Mouse (Mus musculus): ENCODE measurements around the gene Gimap4. TPM values are rescaled to one million over a fixed set of nuclear protein-coding genes. Genes with fewer than 3 reads are reported as not detected.

The Gimap4 gene
- total RNA-seq (2021) = 1 to 10 TPM; 4.1 to 6.5 TPM
- long read RNA-seq, experiment 1, partial matches to known transcripts = 0 of 3 reads
- long read RNA-seq, experiment 1, other reads (novel, unspliced or antisense) = 1 of 3 reads
- long read RNA-seq, experiment 2, partial matches to known transcripts = 0 of 4 reads
- long read RNA-seq, experiment 2, other reads (novel, unspliced or antisense) = 1 of 4 reads

DNA sequence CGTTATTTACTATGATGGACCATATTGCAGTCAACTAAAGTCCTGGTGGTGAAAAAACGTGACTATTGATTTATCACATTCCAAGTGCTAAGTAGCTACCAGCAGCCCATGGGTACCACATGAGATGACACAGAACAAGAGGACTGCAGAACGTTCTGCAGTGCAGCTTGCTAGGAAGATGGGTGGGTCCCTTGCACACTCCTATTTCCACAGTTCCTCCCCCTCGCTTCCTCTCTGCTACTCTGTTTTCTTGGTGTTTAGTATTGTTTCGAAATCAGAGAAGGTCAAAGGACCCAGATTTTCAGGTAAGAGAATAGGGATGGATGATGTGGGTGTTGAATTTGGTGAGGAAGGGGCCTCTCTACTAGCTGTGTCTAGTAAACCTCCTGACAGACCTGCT lies at the start of gene Gimap4:
Gene Gimap4, plus strand, starts transcription at position 231 of the 400 bp plus-strand sequence.
- no peak for DNase-seq
- intact Hi-C loops (cut with DNase I) = no loop called here

DNA sequence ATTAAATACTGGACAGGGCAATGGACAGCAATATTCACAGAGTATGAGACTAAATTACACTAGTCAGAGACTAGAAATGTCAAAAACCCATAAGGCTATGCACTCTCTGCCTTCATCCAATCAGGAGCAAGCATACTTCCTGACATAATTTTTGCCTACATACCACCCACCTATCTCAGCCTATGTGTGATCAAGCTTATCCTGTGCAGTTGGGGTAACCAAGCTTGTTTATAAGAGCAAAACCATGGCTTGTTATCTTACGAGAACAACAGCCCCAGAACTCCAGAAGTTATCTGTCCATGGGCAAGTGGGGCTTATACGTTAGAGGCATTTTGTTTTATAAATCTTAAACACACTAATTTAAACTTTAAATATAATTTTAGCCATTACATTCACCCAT lies 49.2 kb upstream of the Gimap4 start:
- intact Hi-C loops (cut with DNase I) = no loop called here
- no peak for DNase-seq

DNA sequence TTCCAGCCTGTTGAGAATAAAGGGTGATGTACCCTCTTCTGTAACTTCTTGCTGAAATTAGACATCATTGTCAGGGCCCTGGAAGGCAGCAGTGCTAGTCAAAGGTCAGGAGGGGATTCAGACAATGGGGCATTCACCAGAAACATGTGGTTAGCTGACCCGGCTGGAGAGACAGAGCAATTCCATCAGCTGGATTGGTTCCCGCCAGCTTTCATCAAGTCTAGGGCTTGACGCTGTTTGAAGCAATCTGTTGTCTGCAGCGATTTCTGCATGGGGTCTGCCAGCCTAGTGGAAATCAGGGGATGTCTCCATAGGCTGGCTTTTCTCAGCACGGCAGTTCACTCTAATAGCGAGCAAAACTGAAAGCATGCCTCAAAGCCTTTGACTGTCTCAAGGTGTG lies 47.8 kb upstream of the Gimap4 start:
- no peak for DNase-seq
- intact Hi-C loops (cut with DNase I) = no loop called here

DNA sequence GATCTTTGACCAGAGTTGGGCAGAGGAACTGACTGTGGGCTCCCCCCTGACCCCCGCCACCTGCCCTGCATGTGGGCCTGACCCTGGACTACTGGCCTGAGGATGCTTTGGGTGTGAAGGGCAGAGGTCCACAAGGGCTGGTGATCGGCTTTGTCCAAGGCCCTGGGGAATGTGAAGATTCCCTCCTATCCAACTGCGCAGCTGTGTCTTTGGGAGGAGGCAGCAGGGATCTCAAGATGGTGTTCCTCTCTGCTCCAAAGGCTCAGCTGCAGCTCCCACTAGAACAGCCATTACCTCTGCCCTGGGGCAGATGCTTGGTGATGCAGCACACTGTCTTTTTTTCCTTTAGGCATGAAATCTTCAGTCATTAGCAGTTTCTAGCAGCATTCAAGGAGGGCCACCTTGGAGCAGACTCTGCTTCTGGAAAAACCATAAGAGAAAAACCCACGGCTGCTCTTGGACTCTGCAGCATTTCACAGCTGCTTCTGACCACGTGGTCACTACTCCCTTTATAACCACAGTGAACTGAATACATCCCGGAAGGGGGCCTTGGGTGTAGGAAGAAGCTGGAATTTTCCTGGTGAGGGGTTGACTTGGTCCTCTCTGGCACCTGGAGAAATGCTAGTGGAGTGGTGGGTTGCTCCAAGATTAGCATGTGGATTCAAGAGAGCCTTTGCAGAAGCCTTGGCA lies 46.4 kb upstream of the Gimap4 start:
- intact Hi-C loops (cut with DNase I) = no loop called here
- DNase-seq = no peak

- DNase-seq = no peak
- intact Hi-C loops (cut with DNase I) = no loop called here
Observed at GRCm38 (mm10) chr6:48638553-48638952, 45.8 kb upstream of the Gimap4 start.

- DNase-seq = no peak
- intact Hi-C loops (cut with DNase I) = no loop called here
Observed at GRCm38 (mm10) chr6:48641391-48641790, 43.0 kb upstream of the Gimap4 start.

DNA sequence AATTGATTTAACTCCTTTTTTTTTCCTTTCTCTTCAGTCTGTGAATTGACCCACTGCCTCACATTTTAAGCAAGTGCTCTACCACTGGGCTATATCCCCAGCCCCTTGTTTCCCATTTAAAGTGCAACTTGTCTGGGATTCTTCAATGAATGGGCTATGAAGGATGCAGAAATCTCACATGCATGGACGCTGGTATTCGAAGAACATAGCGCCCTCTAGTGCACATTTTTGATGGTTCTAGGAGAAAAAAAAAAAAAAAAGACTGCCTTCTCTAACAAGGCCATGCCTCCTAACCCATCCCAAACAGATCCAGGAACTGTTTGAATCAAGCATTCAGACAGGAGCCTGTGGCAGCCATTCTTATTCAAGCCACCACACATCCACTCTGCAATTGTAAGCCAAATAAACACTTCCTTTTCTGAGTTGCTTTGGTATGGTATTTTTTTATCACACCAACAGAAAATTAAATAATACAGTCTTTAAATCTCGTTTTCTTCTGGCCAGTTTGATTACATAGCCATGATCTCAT lies 41.5 kb upstream of the Gimap4 start:
- no peak for DNase-seq

DNA sequence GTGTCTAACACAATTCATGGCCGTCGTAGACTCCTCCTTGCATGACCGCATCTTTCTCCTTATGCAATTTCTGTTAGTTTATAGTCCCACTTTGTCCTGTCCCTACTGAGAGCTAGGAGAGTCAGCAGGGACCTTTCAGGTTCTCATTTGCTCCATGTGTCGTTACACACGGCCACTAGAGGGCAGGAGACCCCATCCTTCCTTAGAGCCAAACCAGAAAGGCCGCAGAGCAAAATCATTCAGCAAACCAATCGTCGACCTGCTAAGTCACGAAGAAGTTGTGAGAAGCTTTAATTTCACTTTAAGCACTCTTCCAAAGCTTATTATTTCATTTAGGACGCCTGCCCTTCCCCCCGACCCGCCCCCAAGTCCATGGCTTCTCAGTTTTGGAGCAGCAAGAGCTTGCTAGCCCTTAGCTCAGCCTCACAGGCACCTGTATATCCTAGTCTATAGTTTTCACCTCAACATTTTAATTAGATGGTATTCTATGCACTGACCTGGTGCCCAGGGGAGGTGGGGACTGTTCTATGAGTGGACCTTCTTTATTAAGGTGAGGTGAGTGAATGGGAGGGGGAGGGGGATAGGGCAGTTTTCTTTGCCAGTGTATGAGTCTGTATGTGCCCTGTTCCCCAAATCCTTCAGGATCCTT lies 38.6 kb upstream of the Gimap4 start:
- intact Hi-C loops (cut with DNase I) = loop anchor here (2.0 to 5.0 kb wide), 2 partner anchors 127 to 468 kb away; no protein-coding TSS in a partner anchor

More for the DNA sequence above, 41.5 kb upstream of the Gimap4 start:
- intact Hi-C loops (cut with DNase I) = loop anchor here (1.0 to 2.0 kb wide), 2 partner anchors 60 to 105 kb away; no protein-coding TSS in a partner anchor

DNA sequence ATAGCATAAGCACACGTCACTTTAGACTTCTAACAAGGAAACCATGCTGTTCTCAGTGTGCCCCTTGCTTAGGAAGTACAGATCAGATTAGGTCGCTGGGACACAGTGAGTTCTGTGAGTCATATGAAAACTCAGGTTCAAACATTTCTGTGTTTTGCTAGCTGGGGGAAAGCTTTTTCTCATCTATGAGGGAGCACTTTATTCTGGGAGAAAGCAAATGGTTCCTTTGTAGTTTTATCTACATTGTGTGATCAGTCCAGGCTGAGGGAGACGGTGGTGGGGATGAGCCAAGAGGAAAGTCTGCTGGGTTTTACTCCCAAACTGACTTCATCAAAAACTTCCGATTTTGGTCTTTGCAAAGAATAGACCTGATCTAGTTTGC lies 38.0 kb upstream of the Gimap4 start:
- DNase-seq = no peak
- intact Hi-C loops (cut with DNase I) = loop anchor here (5.0 kb wide), 1 partner anchor 469 kb away; no protein-coding TSS in a partner anchor

More for the DNA sequence above, 38.6 kb upstream of the Gimap4 start:
- peak; percentile 45 to 59 for DNase-seq

GRCm38 (mm10) chr6:48646995-48647394 lies 37.4 kb upstream of the Gimap4 start, which contains the start of gene Gimap8:
Gene Gimap8 (plus strand): TSS chr6:48647234.
- DNase-seq = peak in 1 of 2 experiments; percentile 28
- intact Hi-C loops (cut with DNase I) = loop anchor here (5.0 kb wide), 1 partner anchor 470 kb away; no protein-coding TSS in a partner anchor

DNA sequence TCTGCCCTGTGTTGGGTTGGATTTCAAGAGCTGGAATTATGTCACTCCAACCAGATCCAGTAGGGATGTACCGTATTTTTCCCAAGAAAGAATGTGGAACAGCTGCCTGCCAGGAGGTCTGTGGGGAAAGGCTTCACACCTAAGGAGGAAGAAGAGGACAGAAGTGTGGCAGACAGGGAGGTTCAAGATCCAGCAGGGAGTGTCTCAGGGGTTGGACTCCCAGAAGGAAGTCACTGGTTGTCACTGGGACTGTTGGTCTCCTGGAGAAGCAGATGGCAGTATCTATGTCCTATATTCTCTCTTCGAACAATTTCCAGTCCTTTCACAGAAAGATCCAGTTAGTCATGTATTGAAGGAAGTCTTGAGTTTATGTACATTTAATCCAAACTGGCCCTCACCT lies 36.7 kb upstream of the Gimap4 start:
- DNase-seq = no peak
- intact Hi-C loops (cut with DNase I) = loop anchor here (5.0 kb wide), 1 partner anchor 470 kb away; no protein-coding TSS in a partner anchor

DNA sequence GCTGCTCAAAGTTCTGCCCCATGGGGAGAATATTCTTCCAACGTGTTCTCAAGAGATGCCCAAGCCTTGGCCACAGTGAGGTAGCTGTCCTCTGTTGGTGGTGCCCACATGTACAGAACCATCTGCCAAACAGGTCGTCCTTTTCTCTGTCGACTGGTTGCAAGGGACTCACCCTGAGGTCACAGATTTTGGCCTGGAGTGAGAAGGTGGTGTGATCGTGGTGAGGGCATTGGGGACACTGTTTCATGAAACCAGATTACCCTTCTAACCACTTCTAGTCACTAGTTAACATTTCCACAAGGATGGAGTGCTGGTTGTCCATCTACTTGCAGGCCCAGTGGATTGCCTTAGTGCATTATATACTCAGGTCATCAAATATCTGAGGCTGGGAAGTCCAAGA lies 35.6 kb upstream of the Gimap4 start:
- no peak for DNase-seq
- intact Hi-C loops (cut with DNase I) = loop anchor here (5.0 kb wide), 1 partner anchor 471 kb away; no protein-coding TSS in a partner anchor

DNA sequence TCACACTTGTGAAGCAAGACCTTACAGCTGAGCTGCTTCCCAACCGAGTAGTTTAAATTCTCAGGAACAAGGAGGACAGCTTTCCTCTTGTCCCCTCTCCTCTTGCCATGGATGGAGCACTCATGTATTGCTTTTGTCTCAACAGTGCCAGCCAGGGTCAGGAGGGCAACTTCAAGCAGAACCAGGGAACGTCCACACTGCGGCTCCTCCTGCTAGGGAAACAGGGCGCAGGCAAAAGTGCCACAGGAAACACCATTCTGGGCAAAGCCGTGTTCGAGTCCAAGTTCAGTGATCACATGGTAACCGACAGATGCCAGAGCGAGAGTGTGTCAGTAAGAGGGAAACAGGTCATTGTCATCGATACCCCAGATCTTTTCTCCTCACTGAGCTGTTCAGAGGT lies 34.3 kb upstream of the Gimap4 start:
- intact Hi-C loops (cut with DNase I) = no loop called here
- DNase-seq = no peak

DNA sequence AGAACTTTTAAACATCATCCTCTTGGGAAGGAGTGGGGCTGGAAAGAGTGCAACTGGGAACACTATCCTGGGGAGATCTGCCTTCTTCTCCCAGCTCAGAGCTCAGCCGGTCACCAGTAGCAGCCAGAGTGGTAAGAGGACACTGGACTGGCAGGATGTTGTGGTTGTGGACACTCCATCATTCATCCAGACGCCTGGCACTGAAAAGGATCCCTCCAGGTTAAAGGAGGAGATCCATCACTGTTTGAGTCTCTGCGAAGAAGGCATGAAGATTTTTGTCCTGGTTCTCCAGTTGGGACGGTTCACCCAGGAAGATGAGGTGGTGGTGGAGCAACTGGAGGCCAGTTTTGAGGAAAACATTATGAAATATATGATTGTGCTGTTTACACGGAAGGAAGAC lies 25.6 kb upstream of the Gimap4 start:
- intact Hi-C loops (cut with DNase I) = no loop called here
- no peak for DNase-seq

GRCm38 (mm10) chr6:48664750-48665149 lies 19.6 kb upstream of the Gimap4 start:
- intact Hi-C loops (cut with DNase I) = no loop called here
- DNase-seq = no peak

DNA sequence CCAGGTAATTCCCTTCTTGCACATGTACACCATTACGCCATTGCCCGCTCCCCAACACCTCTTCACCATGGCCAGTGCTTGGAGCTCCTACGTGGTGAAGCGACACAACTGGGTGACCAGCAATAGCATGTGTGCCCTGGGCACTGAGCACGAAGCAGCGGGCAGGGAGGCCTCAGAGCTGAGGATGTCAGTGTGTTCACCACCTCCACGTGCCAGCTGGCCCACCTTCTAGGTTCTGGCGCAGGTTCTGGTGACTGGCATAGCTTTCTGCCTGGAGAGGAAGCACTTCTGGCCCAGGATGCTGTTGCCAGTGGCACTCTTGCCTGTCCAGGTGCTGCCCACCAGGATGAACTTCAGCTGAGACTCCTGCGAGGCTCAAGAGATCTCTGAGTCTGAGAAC lies 18.9 kb upstream of the Gimap4 start:
- intact Hi-C loops (cut with DNase I) = no loop called here
- no peak for DNase-seq

GRCm38 (mm10) chr6:48666159-48666586 lies 18.2 kb upstream of the Gimap4 start:
- intact Hi-C loops (cut with DNase I) = no loop called here
- no peak for DNase-seq

- intact Hi-C loops (cut with DNase I) = no loop called here
- DNase-seq = no peak
Observed at GRCm38 (mm10) chr6:48668022-48668421, 16.3 kb upstream of the Gimap4 start.

DNA sequence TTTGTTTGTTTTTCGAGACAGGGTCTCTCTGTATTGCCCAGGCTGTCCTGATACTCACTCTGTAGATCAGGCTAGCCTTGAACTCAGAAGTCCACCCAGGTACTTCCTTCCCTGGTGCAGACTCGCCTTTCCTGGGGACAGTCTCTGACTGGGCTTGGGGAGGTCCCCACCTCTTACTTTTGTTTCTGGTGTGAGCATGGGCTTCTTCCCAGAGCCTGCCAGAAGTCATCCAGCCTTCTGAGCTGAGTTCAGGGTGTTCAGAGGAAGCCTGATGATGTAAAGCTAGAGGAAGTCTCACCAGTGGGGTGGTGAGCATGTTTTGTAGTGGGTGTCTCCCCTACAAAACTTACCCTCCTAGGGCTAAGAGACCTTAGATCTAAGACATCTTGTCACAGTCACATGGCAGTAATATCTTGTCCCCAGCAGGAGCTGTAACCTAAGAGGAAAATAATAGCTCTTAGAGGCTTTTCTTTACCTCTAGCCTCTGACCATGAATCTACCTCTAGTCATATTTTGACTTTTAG lies 14.8 kb upstream of the Gimap4 start:
- intact Hi-C loops (cut with DNase I) = no loop called here

GRCm38 (mm10) chr6:48674291-48675058 lies 9.9 kb upstream of the Gimap4 start:
- intact Hi-C loops (cut with DNase I) = no loop called here
- no peak for DNase-seq

More for the DNA sequence above, 14.8 kb upstream of the Gimap4 start:
- DNase-seq = no peak
